Mouse (Mus musculus): ENCODE results near the gene Map6. TPM values are rescaled to one million over a fixed set of nuclear protein-coding genes. Genes with fewer than 3 reads are reported as not detected.

The Map6 gene
- polyA plus RNA-seq, 1 experiment: 35.1 TPM

DNA sequence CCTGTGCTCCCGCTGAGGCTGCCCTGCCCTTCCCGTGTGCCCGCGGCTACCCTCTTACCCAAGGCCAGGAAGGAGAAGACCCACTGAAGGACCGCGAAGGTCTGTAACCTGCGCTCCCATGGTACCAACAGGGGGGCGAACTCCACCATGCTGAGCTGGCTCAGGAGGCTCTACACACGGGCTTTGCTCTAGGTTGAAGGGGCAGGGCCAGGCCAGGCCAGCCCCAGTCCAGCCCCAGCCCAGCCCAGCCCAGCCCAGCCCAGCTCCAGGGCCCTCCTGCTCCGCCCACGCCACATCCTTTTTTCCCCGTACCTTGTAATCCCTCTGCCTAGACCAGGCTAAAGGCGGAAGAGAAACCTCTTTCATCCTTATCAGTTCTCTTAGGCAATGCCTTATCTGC is 28.8 kb upstream of the Map6 start, which contains the start of gene Mogat2:
TSS of gene Mogat2 (minus strand) at position 203 of the 400 bp plus-strand sequence.
- no peak for TF ChIP-seq USF1 (IDR thresholded peaks at IDR 0.05; ENCODE audit: low read depth)
- no peak within 1 kb of the TSS for H3K4me3 ChIP-seq

GRCm38 (mm10) chr7:99242097-99242496 is 25.1 kb upstream of the Map6 start:
- TF ChIP-seq POLR2A (IDR thresholded peaks at IDR 0.05; ENCODE audit: insufficient read length, low read depth) (no peak), TCF3 (IDR thresholded peaks at IDR 0.05; ENCODE audit: insufficient read length, low read depth) (no peak), SRF (IDR thresholded peaks at IDR 0.05; ENCODE audit: control insufficient read depth, insufficient read length, low read depth) (no peak), CEBPB (IDR thresholded peaks at IDR 0.05; ENCODE audit: insufficient read depth, poor library complexity, severe bottlenecking) (no peak), REST (IDR thresholded peaks at IDR 0.05; ENCODE audit: insufficient read depth, insufficient read length) (no peak), MYOD1 (IDR thresholded peaks at IDR 0.05; ENCODE audit: control insufficient read depth in 1 of 3, insufficient read length in 2 of 3, low read depth in 2 of 3) (no peak), USF1 (IDR thresholded peaks at IDR 0.05; ENCODE audit: low read depth) (no peak), MAX (IDR thresholded peaks at IDR 0.05; ENCODE audit: low read depth) (no peak)
- no peak overlapping the region for H3K4me3 ChIP-seq
- H3K4me2 ChIP-seq (ENCODE audit: low read depth): no peak overlapping the region
- no peaks in the 10 kb centered on the region for H3K27me3 ChIP-seq (ENCODE audit: control insufficient read depth, insufficient read depth, insufficient read length)
- no peaks in the 10 kb centered on the region for H3K36me3 ChIP-seq (ENCODE audit: control insufficient read depth, insufficient read depth)
- no peak overlapping the region for H3ac ChIP-seq (ENCODE audit: control insufficient read depth, insufficient read length)
- H3K79me2 ChIP-seq (ENCODE audit: control insufficient read depth, insufficient read depth): no peaks in the 10 kb centered on the region

More for the DNA sequence above, 28.8 kb upstream of the Map6 start, which contains the start of gene Mogat2:
- peak within 1 kb of the TSS; percentile 55 for H3K4me2 ChIP-seq (ENCODE audit: low read depth)
- H3K27me3 ChIP-seq (ENCODE audit: control insufficient read depth, insufficient read depth, insufficient read length): no peaks in the 10 kb centered on the region
- H3K79me2 ChIP-seq (ENCODE audit: control insufficient read depth, insufficient read depth): no peaks in the 10 kb centered on the region
- no peak within 1 kb of the TSS for H3ac ChIP-seq (ENCODE audit: control insufficient read depth, insufficient read length)
- H3K36me3 ChIP-seq (ENCODE audit: control insufficient read depth, insufficient read depth): no peaks in the 10 kb centered on the region

- H3ac ChIP-seq (ENCODE audit: control insufficient read depth, insufficient read length): no peak overlapping the region
- TF ChIP-seq MYOG (IDR thresholded peaks at IDR 0.05; ENCODE audit: control insufficient read depth in 1 of 3, insufficient read depth in 1 of 3, insufficient read length in 2 of 3, low read depth in 2 of 3) (no peak), SRF (IDR thresholded peaks at IDR 0.05; ENCODE audit: control insufficient read depth, insufficient read length, low read depth) (no peak), TCF3 (IDR thresholded peaks at IDR 0.05; ENCODE audit: insufficient read length, low read depth) (no peak)
- no peak overlapping the region for H3K4me2 ChIP-seq (ENCODE audit: low read depth)
- H3K27me3 ChIP-seq (ENCODE audit: control insufficient read depth, insufficient read depth, insufficient read length): no peaks in the 10 kb centered on the region
- H3K79me2 ChIP-seq (ENCODE audit: control insufficient read depth, insufficient read depth): no peaks in the 10 kb centered on the region
- no peak overlapping the region for H3K4me3 ChIP-seq
- H3K36me3 ChIP-seq (ENCODE audit: control insufficient read depth, insufficient read depth): no peaks in the 10 kb centered on the region
These were observed 19.0 kb upstream of the Map6 start for GRCm38 (mm10) chr7:99248157-99248742.

DNA sequence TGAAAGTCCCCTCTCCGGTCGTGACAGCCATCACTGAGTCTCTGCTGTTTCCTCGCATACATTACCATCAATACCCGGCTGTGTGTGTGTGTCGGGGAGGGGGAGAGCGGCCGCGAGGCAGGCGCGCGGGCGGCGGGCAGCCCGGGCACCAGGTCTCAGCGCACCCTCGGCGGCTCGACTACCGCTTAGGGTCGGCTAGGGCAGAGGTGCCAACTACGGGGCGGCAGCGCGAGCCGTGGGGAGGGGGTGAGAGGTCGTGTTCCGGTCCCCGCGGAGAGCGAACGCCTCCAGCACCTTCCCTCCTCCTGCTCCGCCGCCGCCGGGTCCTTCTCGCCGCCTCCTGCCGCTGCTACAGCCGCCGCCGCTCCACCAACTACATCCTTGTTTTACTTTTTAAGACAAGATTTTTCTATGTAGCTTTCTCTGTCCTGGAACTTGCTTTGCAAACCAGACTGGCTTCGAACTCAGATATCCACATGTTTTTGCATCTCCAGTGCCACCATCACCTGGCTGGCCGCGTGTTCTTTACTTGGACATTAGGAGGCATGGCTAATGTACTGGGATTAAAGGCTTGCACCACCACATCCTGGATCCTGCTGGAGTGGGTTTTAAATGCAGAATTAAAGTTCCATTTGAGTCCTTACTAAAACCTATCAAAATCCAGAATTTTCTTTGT is 18.2 kb upstream of the Map6 start:
- Histone ChIP-seq H3K27me3 (ENCODE audit: control insufficient read depth, insufficient read depth, insufficient read length) (no peaks in the 10 kb centered on the region), H3ac (ENCODE audit: control insufficient read depth, insufficient read length) (no peak overlapping the region), H3K36me3 (ENCODE audit: control insufficient read depth, insufficient read depth) (no peaks in the 10 kb centered on the region), H3K79me2 (ENCODE audit: control insufficient read depth, insufficient read depth) (no peaks in the 10 kb centered on the region), H3K4me3 (peak overlapping the region; percentile 14), H3K4me2 (ENCODE audit: low read depth) (peak overlapping the region; percentile 97)
- TF ChIP-seq TCF3 (IDR thresholded peaks at IDR 0.05; ENCODE audit: insufficient read length, low read depth): no peak
- no peak for TF ChIP-seq MYOD1 (IDR thresholded peaks at IDR 0.05; ENCODE audit: control insufficient read depth in 1 of 3, insufficient read length in 2 of 3, low read depth in 2 of 3)
- no peak for TF ChIP-seq E2F4 (IDR thresholded peaks at IDR 0.05; ENCODE audit: insufficient read depth)
- no peak for TF ChIP-seq SRF (IDR thresholded peaks at IDR 0.05; ENCODE audit: control insufficient read depth, insufficient read length, low read depth)
- TF ChIP-seq TCF12 (IDR thresholded peaks at IDR 0.05; ENCODE audit: insufficient read depth, poor library complexity, severe bottlenecking): no peak
- TF ChIP-seq USF1 (IDR thresholded peaks at IDR 0.05; ENCODE audit: low read depth): no peak
- no peak for TF ChIP-seq CEBPB (IDR thresholded peaks at IDR 0.05; ENCODE audit: insufficient read depth, poor library complexity, severe bottlenecking)
- TF ChIP-seq POLR2AphosphoS2 (IDR thresholded peaks at IDR 0.05; ENCODE audit: insufficient read length, low read depth): no peak
- TF ChIP-seq POLR2A (IDR thresholded peaks at IDR 0.05; ENCODE audit: insufficient read length, low read depth): no peak
- TF ChIP-seq MAX (IDR thresholded peaks at IDR 0.05; ENCODE audit: low read depth): no peak
- TF ChIP-seq REST (IDR thresholded peaks at IDR 0.05; ENCODE audit: insufficient read depth, insufficient read length): no peak
- no peak for TF ChIP-seq MYOG (IDR thresholded peaks at IDR 0.05; ENCODE audit: control insufficient read depth in 1 of 3, insufficient read depth in 1 of 3, insufficient read length in 2 of 3, low read depth in 2 of 3)

DNA sequence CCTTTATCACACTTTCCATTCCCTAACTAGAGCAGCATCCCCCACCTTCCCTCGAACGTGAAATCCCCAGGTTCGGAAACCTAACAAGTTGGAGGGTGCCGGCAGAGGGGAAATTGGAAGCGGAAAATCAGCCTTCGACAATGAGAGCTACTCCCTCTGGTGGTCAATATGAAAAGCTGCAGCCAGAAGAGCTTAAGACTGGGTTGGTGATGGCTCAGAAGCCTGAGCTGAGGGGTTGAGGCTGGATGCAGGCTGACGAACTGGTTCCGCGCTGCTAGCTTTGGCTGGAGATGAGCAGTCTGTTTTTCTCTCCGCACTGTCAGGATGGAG is 17.7 kb upstream of the Map6 start:
- no peak overlapping the region for H3ac ChIP-seq (ENCODE audit: control insufficient read depth, insufficient read length)
- H3K27me3 ChIP-seq (ENCODE audit: control insufficient read depth, insufficient read depth, insufficient read length): no peaks in the 10 kb centered on the region
- no peaks in the 10 kb centered on the region for H3K36me3 ChIP-seq (ENCODE audit: control insufficient read depth, insufficient read depth)
- H3K4me2 ChIP-seq (ENCODE audit: low read depth): peak overlapping the region; percentile 97
- H3K4me3 ChIP-seq: peak overlapping the region; percentile 14
- no peak for TF ChIP-seq TCF3 (IDR thresholded peaks at IDR 0.05; ENCODE audit: insufficient read length, low read depth)
- no peaks in the 10 kb centered on the region for H3K79me2 ChIP-seq (ENCODE audit: control insufficient read depth, insufficient read depth)

Measured in myocyte (in vitro differentiated cells).